Mouse (Mus musculus) left cerebral cortex, adult 2 months (tissue): ENCODE measurements at regions not wholly inside any gene's neighbourhood (a gene's known extent, or its start where the extent isn't known, plus 50 kb on each side); places are given as distances from the start of the nearest gene placed in this dataset.

Experiments
- DNase-seq, 2 experiments: peaks; one replicate each; pipeline ENCODE4 v3.0.0; 2021 to 2022; ENCODE audit warnings: low spot score in 2 of 2, mixed read lengths in 1 of 2; ENCODE audit errors: extremely low spot score in 1 of 2
- H3K27ac ChIP-seq: fragments of 200-600 bp; 2 replicates; pipeline ENCODE4 v1.8.1; 2022
- H3K4me3 ChIP-seq: fragments of 200-600 bp; 2 replicates; pipeline ENCODE4 v1.8.1; 2022
- CTCF ChIP-seq: fragments of 200-600 bp; IDR thresholded peaks from 2 replicates; pipeline ENCODE4 v1.8.1; 2022; ENCODE audit warnings: antibody characterized with exemption, mild to moderate bottlenecking, moderate library complexity
- intact Hi-C: fragments of 180-260 bp; cut with DNase I; formaldehyde crosslinking; loops from one replicate; pipeline ENCODE4 v1.15.1; 2025

DNA sequence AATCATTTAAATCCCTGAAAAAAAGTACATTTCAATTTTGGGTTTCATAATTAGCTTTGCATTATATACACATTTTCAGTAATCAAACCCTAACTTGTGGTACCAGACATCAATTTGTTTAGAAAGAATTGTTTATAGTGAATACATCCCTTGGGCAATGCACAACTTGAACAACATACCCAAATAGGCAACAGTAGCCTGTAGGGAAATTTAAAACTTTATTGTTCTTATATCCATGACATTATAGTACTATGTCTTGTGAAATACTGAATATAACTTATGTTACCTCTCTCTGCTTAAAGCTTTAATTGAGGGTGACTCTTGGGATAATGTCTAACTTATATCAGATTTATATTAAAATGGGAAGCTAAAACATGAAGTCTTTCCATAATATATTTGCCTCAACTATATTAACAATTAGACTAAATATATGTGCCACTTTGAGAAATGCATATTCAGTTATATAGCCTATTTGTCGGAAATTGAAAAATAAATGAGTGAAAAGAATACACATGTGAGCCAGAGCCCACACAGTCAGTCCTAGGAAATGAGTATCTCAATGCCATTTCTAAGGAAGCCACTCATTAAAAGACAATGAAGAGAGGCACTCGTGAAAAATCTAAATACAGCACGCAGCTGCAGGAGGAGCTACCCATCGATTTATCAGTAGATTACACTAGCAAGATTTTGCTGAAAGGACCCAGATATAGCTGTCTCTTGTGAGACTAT is 458.1 kb upstream of the Slitrk6 start:
- TF ChIP-seq CTCF: no peak
- no peak overlapping the region for H3K4me3 ChIP-seq
- no peak for DNase-seq
- no peak overlapping the region for H3K27ac ChIP-seq
- intact Hi-C loops: no loop called here

DNA sequence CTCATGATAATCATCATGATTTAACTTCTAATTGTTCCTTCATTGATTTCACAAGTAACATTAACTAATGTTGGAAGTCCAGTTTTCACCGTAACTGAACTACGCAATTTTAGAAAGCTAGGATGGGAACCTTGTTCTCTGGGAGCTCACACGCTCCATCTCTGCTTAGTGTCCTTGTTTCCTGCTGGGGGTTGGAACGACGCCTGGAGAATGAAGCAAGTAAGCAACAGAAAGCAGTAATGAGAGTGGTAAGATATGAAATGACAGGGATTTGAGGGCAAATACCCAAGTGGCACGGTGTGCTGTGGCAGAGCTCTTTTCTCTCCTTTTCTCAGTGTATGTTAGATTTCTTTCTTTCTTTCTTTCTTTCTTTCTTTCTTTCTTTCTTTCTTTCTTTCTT is 448.0 kb upstream of the Slitrk5 start:
- DNase-seq: no peak
- no peak overlapping the region for H3K27ac ChIP-seq
- intact Hi-C loops: no loop called here
- H3K4me3 ChIP-seq: no peak overlapping the region
- no peak for TF ChIP-seq CTCF

- Histone ChIP-seq H3K4me3 (no peak overlapping the region), H3K27ac (no peak overlapping the region)
- TF ChIP-seq CTCF: no peak
- intact Hi-C loops: no loop called here
- DNase-seq: no peak
Measured at GRCm38 (mm10) chr14:111239121-111239520, 435.8 kb upstream of the Slitrk5 start.

- no peak for TF ChIP-seq CTCF
- peak overlapping the region; percentile 11; the same call in 1 of the 2 replicates for H3K4me3 ChIP-seq
- DNase-seq: peak; percentile 64 to 72
- intact Hi-C loops: no loop called here
- no peak overlapping the region for H3K27ac ChIP-seq
Measured at GRCm38 (mm10) chr14:111249347-111249946, 425.4 kb upstream of the Slitrk5 start.

DNA sequence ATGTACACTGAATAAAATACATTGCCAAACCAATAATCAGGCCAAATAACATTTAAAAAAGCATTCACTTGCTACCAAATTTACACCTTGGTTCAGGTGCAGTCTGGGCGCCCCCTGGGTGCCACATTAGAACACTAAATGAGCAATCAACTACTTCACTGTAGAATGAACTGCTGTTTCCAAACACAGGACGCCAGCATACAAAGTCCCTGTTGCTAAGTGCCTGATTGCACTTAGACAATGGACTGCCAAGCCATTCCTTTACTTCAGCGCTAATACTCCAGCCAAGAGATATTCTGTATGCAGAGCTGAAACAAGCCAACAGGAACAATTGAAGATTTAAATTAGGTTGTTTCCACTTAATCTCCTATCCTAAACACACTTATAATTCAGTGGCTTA is 421.7 kb upstream of the Slitrk5 start:
- H3K4me3 ChIP-seq: no peak overlapping the region
- TF ChIP-seq CTCF: no peak
- H3K27ac ChIP-seq: no peak overlapping the region
- intact Hi-C loops: no loop called here
- no peak for DNase-seq

DNA sequence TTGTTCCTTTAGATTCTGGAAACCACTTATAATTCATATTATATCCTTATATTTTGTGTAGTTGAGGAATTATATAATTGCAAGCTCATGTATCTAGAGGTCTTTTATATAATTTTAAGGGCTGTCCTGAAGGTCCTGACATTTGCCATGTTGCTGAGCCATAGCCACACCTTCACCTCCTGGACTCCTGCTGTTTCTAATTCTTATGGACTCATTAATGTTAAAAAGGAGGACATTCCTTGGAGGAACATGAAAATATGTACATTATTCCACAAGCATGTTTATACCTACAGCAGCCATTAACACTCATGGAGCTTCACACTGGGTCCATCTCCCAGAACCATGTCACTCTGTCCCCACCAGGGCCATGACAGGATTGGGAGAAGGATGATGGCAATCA is 413.2 kb upstream of the Slitrk5 start:
- intact Hi-C loops: no loop called here
- Histone ChIP-seq H3K27ac (no peak overlapping the region), H3K4me3 (no peak overlapping the region)
- DNase-seq: no peak
- no peak for TF ChIP-seq CTCF

DNA sequence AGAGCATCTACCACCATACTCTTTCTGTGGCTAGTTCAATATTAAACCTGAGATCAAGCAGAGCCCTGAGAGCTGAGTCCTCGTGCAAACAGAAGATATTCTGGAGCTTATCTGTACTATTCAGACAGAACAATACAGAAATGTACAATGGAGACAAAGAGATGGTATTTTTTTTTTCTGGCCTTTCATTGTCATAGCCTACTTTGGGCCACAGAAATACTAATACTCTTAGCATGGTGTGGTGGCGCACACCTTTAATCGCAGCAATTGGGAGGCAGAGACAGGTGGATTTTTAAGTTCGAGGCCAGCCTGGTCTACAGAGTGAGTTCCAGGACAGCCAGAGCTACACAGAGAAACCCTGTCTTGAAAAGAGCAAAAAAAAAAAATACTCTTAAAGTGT is 404.7 kb upstream of the Slitrk5 start:
- no peak overlapping the region for H3K27ac ChIP-seq
- no peak for DNase-seq
- no peak overlapping the region for H3K4me3 ChIP-seq
- intact Hi-C loops: no loop called here
- TF ChIP-seq CTCF: no peak

DNA sequence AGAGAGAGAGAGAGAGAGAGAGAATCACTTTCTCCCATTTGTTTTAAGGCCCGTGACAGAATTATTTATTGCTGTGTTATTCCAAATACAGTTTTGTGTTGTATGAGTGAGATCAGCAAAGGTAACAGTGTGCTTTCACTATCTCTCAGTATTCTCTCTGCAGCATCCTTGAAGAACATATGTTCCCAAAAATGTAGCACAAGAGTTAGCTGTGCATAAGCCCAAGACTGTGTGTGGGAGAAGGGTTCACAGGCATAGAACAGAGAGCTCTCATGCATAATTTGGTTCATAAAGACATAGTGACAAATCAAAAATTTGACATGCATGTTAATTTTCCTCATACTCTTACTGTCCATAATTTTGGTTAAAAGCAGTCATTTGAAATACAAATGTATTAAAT is 393.5 kb upstream of the Slitrk5 start:
- no peak for TF ChIP-seq CTCF
- no peak overlapping the region for H3K4me3 ChIP-seq
- H3K27ac ChIP-seq: no peak overlapping the region
- DNase-seq: no peak
- intact Hi-C loops: no loop called here

GRCm38 (mm10) chr14:111283681-111284461 is 391.0 kb upstream of the Slitrk5 start:
- no peak for TF ChIP-seq CTCF
- Histone ChIP-seq H3K4me3 (no peak overlapping the region), H3K27ac (no peak overlapping the region)
- intact Hi-C loops: no loop called here
- DNase-seq: no peak

DNA sequence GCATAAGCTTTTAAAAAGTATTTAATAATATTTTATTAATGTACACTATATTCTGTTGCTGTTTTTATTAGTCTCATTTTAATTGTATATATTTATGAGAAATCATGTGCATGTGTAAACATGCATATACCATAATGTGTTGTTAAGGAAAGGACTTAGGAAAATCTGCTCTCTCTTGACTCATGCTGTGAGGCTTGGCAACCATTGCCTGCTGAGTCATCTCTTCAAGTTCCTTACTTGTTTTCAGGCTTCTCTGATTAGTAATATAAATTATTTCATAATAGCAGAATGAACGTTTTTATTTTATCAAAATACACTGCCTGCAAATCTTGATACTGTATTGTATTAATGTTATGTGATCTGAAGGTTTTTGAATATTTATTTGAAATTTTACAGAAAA is 388.9 kb upstream of the Slitrk5 start:
- no peak for TF ChIP-seq CTCF

GRCm38 (mm10) chr14:111295521-111295920 is 379.4 kb upstream of the Slitrk5 start:
- TF ChIP-seq CTCF: no peak
- intact Hi-C loops: no loop called here
- no peak overlapping the region for H3K27ac ChIP-seq
- no peak overlapping the region for H3K4me3 ChIP-seq
- no peak for DNase-seq

More for the DNA sequence above, 388.9 kb upstream of the Slitrk5 start:
- intact Hi-C loops: no loop called here
- Histone ChIP-seq H3K27ac (no peak overlapping the region), H3K4me3 (no peak overlapping the region)
- no peak for DNase-seq

DNA sequence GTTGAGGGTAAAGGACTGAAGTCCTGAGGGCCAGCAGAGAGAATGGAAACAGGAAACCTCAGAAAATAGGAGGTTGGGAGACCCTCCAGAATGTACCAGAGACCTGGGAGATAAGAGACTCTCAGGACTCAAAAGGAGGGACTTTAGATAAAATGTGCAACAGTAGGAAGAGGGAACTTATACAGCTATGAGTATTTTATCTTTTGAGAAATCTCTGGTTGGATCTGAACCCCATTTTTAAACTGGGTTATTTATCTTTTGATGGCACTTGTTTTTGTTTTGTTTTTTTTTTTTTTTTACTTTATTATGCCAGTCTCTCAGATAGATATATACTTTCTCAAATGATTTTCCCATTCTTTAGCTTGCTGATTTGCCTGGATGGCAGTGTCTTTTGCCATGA is 377.1 kb upstream of the Slitrk5 start:
- Histone ChIP-seq H3K4me3 (no peak overlapping the region), H3K27ac (no peak overlapping the region)
- TF ChIP-seq CTCF: no peak
- no peak for DNase-seq
- intact Hi-C loops: no loop called here
